Mouse (Mus musculus) midbrain, embryonic 11.5 days (tissue): ENCODE results near the gene Sorcs2. TPM values are rescaled to one million over a fixed set of nuclear protein-coding genes. Genes with fewer than 3 reads are reported as not detected.
A peak's percentile ranks its signal among the peaks of the same experiment; 100 is the strongest.

Experiments
- ATAC-seq: fragments of 200-750 bp; cut with Nextera tagmentation; 2 replicates; pipeline ENCODE4 v1.8.0; 2017; ENCODE audit warnings: moderate TSS enrichment, moderate library complexity; ENCODE audit not compliant: low FRiP score
- DNase-seq: peaks from one replicate; pipeline ENCODE4 v3.0.0; 2015; ENCODE audit warnings: low spot score; ENCODE audit errors: missing footprints
- H3K27ac ChIP-seq: fragments of 300-500 bp; sonication (generic); 2 replicates; pipeline ENCODE4 v1.5.1; 2014; ENCODE audit warnings: low read depth, low read length
- H3K27me3 ChIP-seq: fragments of 300-500 bp; sonication (generic); 2 replicates; pipeline ENCODE4 v1.6.1; 2014; ENCODE audit warnings: mild to moderate bottlenecking, low read length, moderate library complexity, mixed read lengths; ENCODE audit not compliant: control insufficient read depth, insufficient read depth
- H3K36me3 ChIP-seq: fragments of 300-500 bp; sonication (generic); 2 replicates; pipeline ENCODE4 v1.6.1; 2014; ENCODE audit warnings: mild to moderate bottlenecking, low read length, moderate library complexity, mixed read lengths; ENCODE audit not compliant: control insufficient read depth, insufficient read depth
- H3K4me1 ChIP-seq: fragments of 300-500 bp; sonication (generic); 2 replicates; pipeline ENCODE4 v1.6.1; 2014; ENCODE audit warnings: low read length; ENCODE audit not compliant: control insufficient read depth, insufficient read depth
- H3K4me2 ChIP-seq: fragments of 300-500 bp; sonication (generic); 2 replicates; pipeline ENCODE4 v1.6.1; 2014; ENCODE audit warnings: mild to moderate bottlenecking, moderate library complexity
- H3K4me3 ChIP-seq: fragments of 300-500 bp; sonication (generic); 2 replicates; pipeline ENCODE4 v1.5.1; 2014; ENCODE audit warnings: low read depth, low read length
- H3K9ac ChIP-seq: fragments of 300-500 bp; sonication (generic); 2 replicates; pipeline ENCODE4 v1.6.1; 2014; ENCODE audit warnings: low read length
- H3K9me3 ChIP-seq: fragments of 300-500 bp; sonication (generic); 2 replicates; pipeline ENCODE4 v1.6.1; 2016; ENCODE audit warnings: low read length; ENCODE audit not compliant: control insufficient read depth
- WGBS: fragments of 180-500 bp; shearing (Covaris S2); extraction: QIAGEN DNeasy Blood & Tissue Kit; methylation state at CpG from one replicate; pipeline ENCODE4 v1.1.7; 2014; 5-methylcytosine and 5-hydroxymethylcytosine counted together
- polyA plus RNA-seq: library from polyadenylated mRNA; unstranded; fragments of >200 nt; fragmentation: Nextera tagmentation; extraction: Ambion mirVana; gene quantifications from 2 replicates; pipeline ENCODE4 v1.2.1, GENCODE M21; 2014

The Sorcs2 gene
- polyA plus RNA-seq, 1 experiment from 2014 or later = 7.3 TPM

GRCm38 (mm10) chr5:36154879-36155485 lies 243.0 kb downstream of the Sorcs2 start:
- Histone ChIP-seq H3K36me3 (no peaks in the 10 kb centered on the region), H3K9me3 (no peaks in the 10 kb centered on the region), H3K4me3 (no peak overlapping the region), H3K27ac (peak overlapping the region; percentile 51), H3K4me2 (no peak overlapping the region), H3K9ac (peak overlapping the region; percentile 20; the same call in 1 of the 2 replicates), H3K4me1 (peaks cover 14% of the 10 kb centered on the region), H3K27me3 (no peaks in the 10 kb centered on the region)
- DNase-seq = no peak
- WGBS = 47% methylated on average over 8 of the region's 8 CpGs
- ATAC-seq = peak; percentile 57

DNA sequence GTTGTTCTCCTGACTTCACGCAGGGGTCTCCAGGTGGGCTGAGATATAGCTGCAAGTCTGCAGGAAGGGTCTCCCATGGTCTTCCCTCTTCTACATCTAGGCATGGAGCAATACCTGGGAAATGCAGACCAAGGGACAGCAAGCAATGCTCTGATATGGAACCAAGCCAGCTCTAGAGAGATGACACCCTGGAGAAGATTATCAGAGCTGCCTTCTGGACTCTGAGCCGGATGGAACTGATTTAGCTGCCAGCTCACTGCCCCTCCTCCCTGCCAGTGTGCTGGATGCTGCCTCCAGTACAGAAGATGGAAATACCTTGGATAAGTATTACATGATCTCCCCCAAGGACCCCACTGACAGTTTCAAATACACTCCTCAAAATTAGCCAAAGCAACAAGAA lies 244.7 kb downstream of the Sorcs2 start:
- ATAC-seq (no peak), DNase-seq (no peak)
- Histone ChIP-seq H3K9ac (no peak overlapping the region), H3K4me3 (no peak overlapping the region), H3K27ac (no peak overlapping the region), H3K36me3 (no peaks in the 10 kb centered on the region), H3K27me3 (no peaks in the 10 kb centered on the region), H3K4me1 (peaks cover 12% of the 10 kb centered on the region), H3K9me3 (no peaks in the 10 kb centered on the region), H3K4me2 (no peak overlapping the region)
- 76% methylated on average over 2 of the region's 2 CpGs for WGBS

DNA sequence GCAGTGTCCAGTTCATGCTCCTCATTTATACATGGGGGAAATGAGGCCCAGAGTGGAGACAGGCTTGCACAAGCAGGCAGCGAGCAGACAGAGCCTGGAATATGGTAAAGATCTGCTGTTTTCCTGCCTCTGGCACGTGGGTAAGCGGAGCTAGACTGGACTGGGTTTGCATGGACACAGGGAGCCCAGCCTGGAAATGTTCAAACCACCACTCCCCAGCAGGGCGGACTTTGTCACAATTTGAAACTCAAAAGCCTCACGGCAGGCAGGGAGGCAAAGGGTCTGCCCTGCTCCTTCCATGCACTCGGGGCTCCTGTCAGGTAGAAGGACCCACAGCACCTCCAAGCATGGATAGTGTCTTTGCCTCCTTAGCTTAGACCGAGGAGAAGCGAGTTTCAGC lies 246.9 kb downstream of the Sorcs2 start:
- Histone ChIP-seq H3K9ac (no peak overlapping the region), H3K27me3 (no peaks in the 10 kb centered on the region), H3K36me3 (no peaks in the 10 kb centered on the region), H3K4me1 (peaks cover 12% of the 10 kb centered on the region), H3K27ac (no peak overlapping the region), H3K4me2 (no peak overlapping the region), H3K9me3 (no peaks in the 10 kb centered on the region), H3K4me3 (no peak overlapping the region)
- WGBS = 70% methylated on average over 8 of the region's 8 CpGs
- ATAC-seq (no peak), DNase-seq (no peak)

- Histone ChIP-seq H3K4me2 (no peak overlapping the region), H3K27ac (no peak overlapping the region), H3K4me1 (peaks cover 7% of the 10 kb centered on the region), H3K9me3 (no peaks in the 10 kb centered on the region), H3K9ac (no peak overlapping the region), H3K4me3 (no peak overlapping the region), H3K36me3 (no peaks in the 10 kb centered on the region), H3K27me3 (no peaks in the 10 kb centered on the region)
- no peak for ATAC-seq
- DNase-seq = no peak
- 52% methylated on average over 8 of the region's 8 CpGs for WGBS
Measured at GRCm38 (mm10) chr5:36149098-36149497, 248.8 kb downstream of the Sorcs2 start.

DNA sequence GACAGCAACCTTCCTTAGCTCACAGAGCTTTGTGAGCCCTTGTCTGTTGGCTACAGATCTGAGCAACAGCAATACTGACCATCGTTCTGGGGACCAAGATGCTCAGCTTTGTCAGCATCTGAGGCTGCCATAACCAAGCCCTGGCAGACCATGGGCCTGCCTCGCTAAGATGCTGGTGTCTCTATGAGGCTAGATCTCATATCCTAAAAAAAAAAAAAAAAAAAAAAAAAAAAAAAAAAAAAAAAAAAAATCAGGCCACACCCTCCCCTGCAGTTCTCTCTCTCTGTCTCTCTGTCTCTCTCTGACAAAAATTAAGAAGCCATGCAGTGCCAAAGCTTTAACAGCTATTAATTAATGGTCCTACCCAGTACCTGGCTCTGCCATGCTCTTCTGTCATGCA lies 251.3 kb downstream of the Sorcs2 start:
- WGBS = 93% methylated on average over 2 of the region's 2 CpGs
- Histone ChIP-seq H3K27me3 (no peaks in the 10 kb centered on the region), H3K9ac (no peak overlapping the region), H3K36me3 (no peaks in the 10 kb centered on the region), H3K4me2 (no peak overlapping the region), H3K9me3 (no peaks in the 10 kb centered on the region), H3K27ac (no peak overlapping the region), H3K4me3 (no peak overlapping the region), H3K4me1 (peaks cover 7% of the 10 kb centered on the region)
- DNase-seq (no peak), ATAC-seq (no peak)

DNA sequence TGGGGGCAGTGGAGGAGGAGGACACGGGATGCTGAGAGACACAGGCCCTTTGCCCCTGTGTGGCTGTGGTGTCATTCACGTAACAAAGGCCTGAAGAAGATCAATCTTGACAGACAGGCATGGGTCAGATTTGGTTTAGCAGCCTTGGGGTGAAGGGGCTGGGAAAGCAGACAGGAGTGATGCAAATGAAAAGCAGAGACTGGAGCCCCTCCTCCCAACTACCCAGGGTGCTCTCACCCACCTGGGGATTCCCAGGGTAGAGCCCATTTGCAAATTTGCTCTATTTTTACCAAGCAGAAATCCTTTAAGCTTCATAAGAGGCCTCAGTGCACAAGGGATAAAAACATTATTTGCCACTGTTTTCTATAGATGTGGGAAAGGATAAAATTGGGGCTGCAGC lies 253.4 kb downstream of the Sorcs2 start:
- Histone ChIP-seq H3K27me3 (no peaks in the 10 kb centered on the region), H3K4me3 (no peak overlapping the region), H3K9ac (no peak overlapping the region), H3K27ac (no peak overlapping the region), H3K36me3 (no peaks in the 10 kb centered on the region), H3K4me2 (no peak overlapping the region), H3K4me1 (peaks cover 7% of the 10 kb centered on the region), H3K9me3 (no peaks in the 10 kb centered on the region)
- 23% methylated on average over 2 of the region's 2 CpGs for WGBS
- DNase-seq (no peak), ATAC-seq (no peak)

GRCm38 (mm10) chr5:36141676-36142255 lies 256.2 kb downstream of the Sorcs2 start:
- Histone ChIP-seq H3K4me1 (peaks cover 7% of the 10 kb centered on the region), H3K4me2 (no peak overlapping the region), H3K27ac (no peak overlapping the region), H3K9me3 (no peaks in the 10 kb centered on the region), H3K27me3 (no peaks in the 10 kb centered on the region), H3K4me3 (no peak overlapping the region), H3K36me3 (no peaks in the 10 kb centered on the region), H3K9ac (no peak overlapping the region)
- ATAC-seq (no peak), DNase-seq (no peak)
- WGBS = 83% methylated on average over 6 of the region's 6 CpGs

DNA sequence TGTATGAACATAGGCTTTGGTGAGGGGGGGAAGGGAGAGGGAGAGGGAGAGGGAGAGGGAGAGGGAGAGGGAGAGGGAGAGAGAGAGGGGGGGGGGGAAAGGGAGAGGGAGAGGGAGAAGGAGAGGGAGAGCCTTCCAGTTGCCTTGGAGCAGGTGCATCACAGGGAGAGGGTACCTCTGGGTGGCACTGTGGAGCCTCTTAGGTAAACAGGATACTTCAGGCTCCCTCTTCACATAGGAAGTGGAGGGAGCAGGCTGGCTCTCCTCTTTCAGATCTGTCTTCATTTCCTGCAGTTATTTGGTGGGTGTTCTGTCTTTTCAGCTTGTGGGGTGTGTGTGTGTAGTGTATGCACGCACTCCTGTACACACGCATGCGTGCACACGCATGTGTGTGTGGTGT lies 256.8 kb downstream of the Sorcs2 start:
- no peaks in the 10 kb centered on the region for H3K9me3 ChIP-seq
- H3K4me2 ChIP-seq = no peak overlapping the region
- WGBS = 91% methylated on average over 4 of the region's 4 CpGs
- H3K27me3 ChIP-seq = no peaks in the 10 kb centered on the region
- H3K4me3 ChIP-seq = no peak overlapping the region
- peaks cover 7% of the 10 kb centered on the region for H3K4me1 ChIP-seq
- H3K36me3 ChIP-seq = no peaks in the 10 kb centered on the region
- no peak overlapping the region for H3K27ac ChIP-seq
- H3K9ac ChIP-seq = no peak overlapping the region
- no peak for DNase-seq
- no peak for ATAC-seq

DNA sequence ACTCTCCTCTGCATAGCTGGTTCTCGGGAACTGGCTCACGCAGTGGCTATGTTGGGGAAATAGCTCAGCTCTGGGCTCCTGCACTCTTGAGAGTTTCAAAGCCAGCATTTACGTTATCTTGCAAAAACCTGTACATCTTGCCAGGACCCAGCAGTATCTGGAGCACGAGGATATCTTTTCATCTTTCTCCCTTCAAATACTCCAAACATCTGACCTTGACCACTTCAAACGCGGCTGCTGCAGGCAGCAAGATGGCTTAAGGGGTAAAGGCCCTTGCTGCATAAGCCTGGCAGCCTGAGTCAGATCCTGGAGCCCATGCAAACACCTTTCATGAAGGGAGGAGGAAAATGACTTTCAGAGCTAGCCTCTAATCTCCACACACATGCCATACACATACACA lies 258.2 kb downstream of the Sorcs2 start:
- 80% methylated on average over 6 of the region's 6 CpGs for WGBS
- ATAC-seq = no peak

More for the DNA sequence above, 258.2 kb downstream of the Sorcs2 start:
- Histone ChIP-seq H3K27me3 (no peaks in the 10 kb centered on the region), H3K9ac (no peak overlapping the region), H3K4me1 (peaks cover 7% of the 10 kb centered on the region), H3K9me3 (no peaks in the 10 kb centered on the region), H3K4me2 (no peak overlapping the region), H3K4me3 (no peak overlapping the region), H3K27ac (no peak overlapping the region), H3K36me3 (no peaks in the 10 kb centered on the region)
- no peak for DNase-seq
